Mouse (Mus musculus) layer of hippocampus, adult 2 months (tissue): Measurements from ENCODE around the gene Lyl1. TPM values are rescaled to one million over a fixed set of nuclear protein-coding genes. Genes with fewer than 3 reads are reported as not detected.

Source experiments
- DNase-seq, 2 experiments: peaks; one replicate each; pipeline ENCODE4 v3.0.0; 2022; ENCODE audit warnings: low spot score in 2 of 2
- H3K27ac ChIP-seq: fragments of 200-600 bp; 2 replicates; pipeline ENCODE4 v1.8.1; 2022
- H3K4me3 ChIP-seq: fragments of 200-600 bp; 2 replicates; pipeline ENCODE4 v1.8.1; 2022; ENCODE audit warnings: mild to moderate bottlenecking
- CTCF ChIP-seq: fragments of 200-600 bp; conservative IDR thresholded peaks from 2 replicates; pipeline ENCODE4 v1.8.1; 2022; ENCODE audit warnings: antibody characterized with exemption, mild to moderate bottlenecking, moderate library complexity
- long read RNA-seq, 2 experiments: library from polyadenylated mRNA; stranded (forward); transcript quantifications; one replicate each; pipeline ENCODE4 v2.0.0; 2021; ENCODE audit warnings: borderline mapping rate in 2 of 2
- total RNA-seq, 2 experiments: library from RNA; stranded (reverse); gene quantifications; 2 replicates each; pipeline ENCODE4 v1.2.3; 2021

Lyl1 gene
- total RNA-seq: 1 to 10 TPM; 2.3 to 2.6 TPM
- long read RNA-seq, experiment 1: 0 reads
- long read RNA-seq, experiment 2: 0 reads

GRCm38 (mm10) chr8:84700941-84701911 lies at the start of gene Lyl1:
Lyl1 (plus strand) TSS chr8:84701457.
- no peak for DNase-seq
- peak; percentile 43; the same call in 1 of the 2 replicates for TF ChIP-seq CTCF
- peak within 1 kb of the TSS; percentile 85 for H3K27ac ChIP-seq
- peak within 1 kb of the TSS; percentile 37 for H3K4me3 ChIP-seq

GRCm38 (mm10) chr8:84653092-84653631 lies 48.1 kb upstream of the Lyl1 start:
- no peak for DNase-seq
- TF ChIP-seq CTCF: no peak
- Histone ChIP-seq H3K4me3 (no peak overlapping the region), H3K27ac (no peak overlapping the region)

- no peak for DNase-seq
- H3K4me3 ChIP-seq: no peak overlapping the region
- H3K27ac ChIP-seq: 0 out of 2 replicates have a peak overlapping the region, but pooled peaks have one; percentile 65
- peak; percentile 51 for TF ChIP-seq CTCF
These were observed 46.7 kb upstream of the Lyl1 start for GRCm38 (mm10) chr8:84654597-84654996.

GRCm38 (mm10) chr8:84655336-84656190 lies 45.7 kb upstream of the Lyl1 start:
- DNase-seq: no peak
- TF ChIP-seq CTCF: no peak
- peak overlapping the region; percentile 39 for H3K4me3 ChIP-seq
- H3K27ac ChIP-seq: peak overlapping the region; percentile 85

- TF ChIP-seq CTCF: no peak
- H3K4me3 ChIP-seq: peak overlapping the region; percentile 39
- no peak for DNase-seq
- peak overlapping the region; percentile 85 for H3K27ac ChIP-seq
These were observed 45.1 kb upstream of the Lyl1 start for GRCm38 (mm10) chr8:84656191-84656525.

- peak overlapping the region; percentile 85 for H3K27ac ChIP-seq
- no peak for DNase-seq
- H3K4me3 ChIP-seq: peak overlapping the region; percentile 39
These were observed 44.6 kb upstream of the Lyl1 start for GRCm38 (mm10) chr8:84656641-84657126.

GRCm38 (mm10) chr8:84657203-84657602 lies 44.1 kb upstream of the Lyl1 start:
- Histone ChIP-seq H3K4me3 (no peak overlapping the region), H3K27ac (peak overlapping the region; percentile 85; the same call in 1 of the 2 replicates)
- no peak for TF ChIP-seq CTCF
- DNase-seq: no peak

More at GRCm38 (mm10) chr8:84656641-84657126, 44.6 kb upstream of the Lyl1 start:
- TF ChIP-seq CTCF: no peak

- TF ChIP-seq CTCF: no peak
- DNase-seq: no peak
- Histone ChIP-seq H3K27ac (no peak overlapping the region), H3K4me3 (no peak overlapping the region)
These were observed 43.6 kb upstream of the Lyl1 start for GRCm38 (mm10) chr8:84657680-84658079.

GRCm38 (mm10) chr8:84658951-84659350 lies 42.3 kb upstream of the Lyl1 start:
- H3K4me3 ChIP-seq: no peak overlapping the region
- H3K27ac ChIP-seq: no peak overlapping the region
- no peak for TF ChIP-seq CTCF
- no peak for DNase-seq

- H3K4me3 ChIP-seq: peak overlapping the region; percentile 85
- peak overlapping the region; percentile 89 for H3K27ac ChIP-seq
- no peak for DNase-seq
- TF ChIP-seq CTCF: no peak
These were observed 41.1 kb upstream of the Lyl1 start for GRCm38 (mm10) chr8:84659936-84660818.

GRCm38 (mm10) chr8:84660819-84661457 lies 40.3 kb upstream of the Lyl1 start:
- H3K27ac ChIP-seq: peak overlapping the region; percentile 89
- DNase-seq: no peak

More at GRCm38 (mm10) chr8:84660819-84661457, 40.3 kb upstream of the Lyl1 start:
- H3K4me3 ChIP-seq: peak overlapping the region; percentile 85
- TF ChIP-seq CTCF: no peak
